Mouse (Mus musculus): ENCODE data around the gene Apip. TPM values are rescaled to one million over a fixed set of nuclear protein-coding genes. Genes with fewer than 3 reads are reported as not detected.

The Apip gene
- total RNA-seq (2018; cell fraction: chromatin; rRNA removed): 10 to 100 TPM in 10 of 26 experiments, 1 to 10 TPM in 16; 3.3 to 15.4 (median 8.9) TPM
- 10 to 100 TPM; 22.6 to 40.3 (median 32.7) TPM for total RNA-seq (2018; cell fraction: cytosol; rRNA removed)
- total RNA-seq (2018; cell fraction: nucleus; rRNA removed): 10 to 100 TPM in 21 of 26 experiments, 1 to 10 TPM in 5; 7.6 to 21.4 (median 13.2) TPM
- polyA plus RNA-seq (2018): 32.0 to 47.5 TPM (median 35.1 TPM) in 3 replicates

DNA sequence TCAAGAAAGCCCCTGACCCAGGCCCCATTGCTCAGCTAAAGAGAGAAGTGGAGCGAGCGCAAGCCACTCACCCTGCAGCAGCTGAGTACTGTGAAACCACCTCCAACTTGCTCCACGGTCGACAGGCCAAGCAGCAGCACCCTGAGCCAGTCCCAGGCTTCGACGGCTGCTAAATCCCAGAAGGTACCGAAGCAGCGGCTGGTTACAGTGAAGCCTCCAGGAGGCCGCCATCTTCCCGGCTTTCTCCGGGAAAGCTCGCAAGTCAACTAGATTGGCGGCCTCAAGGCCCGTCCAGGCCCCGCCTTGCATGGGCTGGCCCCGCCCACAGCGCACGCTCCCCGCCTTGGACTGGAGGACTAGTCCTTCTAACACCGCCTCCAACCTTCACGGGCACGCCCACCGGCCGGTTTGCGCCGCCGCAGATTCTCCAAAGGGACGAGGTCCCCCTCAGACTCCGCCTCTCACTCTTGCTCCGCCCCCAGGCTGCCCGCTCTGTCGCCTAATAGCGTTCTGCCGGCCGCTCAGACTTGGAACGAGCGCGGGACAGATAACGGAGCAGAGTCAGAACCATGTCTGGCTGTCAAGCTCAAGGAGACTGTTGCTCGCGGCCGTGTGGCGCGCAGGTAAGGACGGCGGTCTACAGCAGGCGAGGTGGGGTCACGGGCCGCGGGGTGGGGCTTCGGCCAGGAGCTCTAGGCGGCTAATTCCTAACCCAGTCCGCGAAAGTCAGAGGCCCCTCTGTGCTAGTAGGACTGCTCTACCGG lies at the start of gene Apip, which contains the start of gene Pdhx:
Gene Apip (plus strand): TSS at position 457 of the 764 bp plus-strand sequence.
Gene Pdhx (minus strand): TSS at position 295 of the 764 bp plus-strand sequence.
- peaks cover 82% of the 10 kb centered on the region for H3K79me2 ChIP-seq (ENCODE audit: inconsistent target)
- peak within 1 kb of the TSS; percentile 57 for H3K27ac ChIP-seq
- H3K36me3 ChIP-seq (ENCODE audit: inconsistent target): no peaks in the 10 kb centered on the region
- WGBS (ENCODE audit: missing documents): under 1% methylated on average over 53 of the region's 55 CpGs
- peak within 1 kb of the TSS; percentile 98 for H3K4me3 ChIP-seq (ENCODE audit: inconsistent target)

DNA sequence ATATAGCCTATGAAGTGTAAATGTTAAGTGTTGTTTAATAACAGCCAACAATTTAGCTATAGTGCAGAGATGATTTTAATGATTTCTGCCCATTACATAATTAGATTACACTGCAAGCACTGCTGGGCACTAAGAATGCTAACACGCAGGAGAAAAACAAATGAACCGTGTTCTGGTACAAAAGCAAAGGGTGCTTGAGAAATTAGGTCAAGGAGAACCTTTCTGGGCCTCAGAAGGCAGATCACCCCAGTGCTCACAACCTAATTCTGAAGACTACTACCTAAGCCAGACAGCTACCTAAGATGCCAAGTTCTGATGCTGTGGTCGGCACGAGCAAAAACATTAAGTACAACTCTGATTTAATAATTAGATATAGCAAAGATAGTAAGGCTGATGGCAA lies 35.6 kb upstream of the Apip start:
- Histone ChIP-seq H3K36me3 (ENCODE audit: inconsistent target) (0 out of 2 replicates have a peak, but pooled peaks cover 14% of the 10 kb centered on the region), H3K4me3 (ENCODE audit: inconsistent target) (no peak overlapping the region), H3K27ac (no peak overlapping the region), H3K79me2 (ENCODE audit: inconsistent target) (no peaks in the 10 kb centered on the region)
- WGBS (ENCODE audit: missing documents): 97% methylated on average over 4 of the region's 4 CpGs

DNA sequence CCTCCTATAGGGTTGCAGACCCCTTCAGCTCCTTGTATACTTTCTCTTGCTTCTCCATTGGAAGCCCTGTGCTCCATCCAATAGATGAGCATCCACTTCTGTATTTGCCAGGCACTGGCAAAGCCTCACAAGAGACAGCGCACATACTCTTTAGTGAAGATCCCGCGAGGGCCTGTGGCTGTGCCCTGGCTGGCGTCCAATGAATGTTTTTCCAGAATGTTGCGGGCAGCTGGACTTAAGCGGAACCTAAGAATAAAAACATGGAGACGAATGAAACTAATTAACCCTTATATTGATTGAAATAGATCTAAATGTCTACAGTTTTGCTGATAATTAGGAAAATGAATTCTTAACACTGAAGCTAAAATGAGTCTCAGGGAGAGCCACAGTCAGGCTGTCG lies 32.6 kb upstream of the Apip start:
- WGBS (ENCODE audit: missing documents): 94% methylated on average over 8 of the region's 8 CpGs
- H3K36me3 ChIP-seq (ENCODE audit: inconsistent target): 0 out of 2 replicates have a peak, but pooled peaks cover 10% of the 10 kb centered on the region
- H3K4me3 ChIP-seq (ENCODE audit: inconsistent target): no peak overlapping the region
- no peaks in the 10 kb centered on the region for H3K79me2 ChIP-seq (ENCODE audit: inconsistent target)
- H3K27ac ChIP-seq: no peak overlapping the region

GRCm38 (mm10) chr2:103045286-103045685 lies 28.2 kb upstream of the Apip start:
- 100% methylated on average over 2 of the region's 2 CpGs for WGBS (ENCODE audit: missing documents)

DNA sequence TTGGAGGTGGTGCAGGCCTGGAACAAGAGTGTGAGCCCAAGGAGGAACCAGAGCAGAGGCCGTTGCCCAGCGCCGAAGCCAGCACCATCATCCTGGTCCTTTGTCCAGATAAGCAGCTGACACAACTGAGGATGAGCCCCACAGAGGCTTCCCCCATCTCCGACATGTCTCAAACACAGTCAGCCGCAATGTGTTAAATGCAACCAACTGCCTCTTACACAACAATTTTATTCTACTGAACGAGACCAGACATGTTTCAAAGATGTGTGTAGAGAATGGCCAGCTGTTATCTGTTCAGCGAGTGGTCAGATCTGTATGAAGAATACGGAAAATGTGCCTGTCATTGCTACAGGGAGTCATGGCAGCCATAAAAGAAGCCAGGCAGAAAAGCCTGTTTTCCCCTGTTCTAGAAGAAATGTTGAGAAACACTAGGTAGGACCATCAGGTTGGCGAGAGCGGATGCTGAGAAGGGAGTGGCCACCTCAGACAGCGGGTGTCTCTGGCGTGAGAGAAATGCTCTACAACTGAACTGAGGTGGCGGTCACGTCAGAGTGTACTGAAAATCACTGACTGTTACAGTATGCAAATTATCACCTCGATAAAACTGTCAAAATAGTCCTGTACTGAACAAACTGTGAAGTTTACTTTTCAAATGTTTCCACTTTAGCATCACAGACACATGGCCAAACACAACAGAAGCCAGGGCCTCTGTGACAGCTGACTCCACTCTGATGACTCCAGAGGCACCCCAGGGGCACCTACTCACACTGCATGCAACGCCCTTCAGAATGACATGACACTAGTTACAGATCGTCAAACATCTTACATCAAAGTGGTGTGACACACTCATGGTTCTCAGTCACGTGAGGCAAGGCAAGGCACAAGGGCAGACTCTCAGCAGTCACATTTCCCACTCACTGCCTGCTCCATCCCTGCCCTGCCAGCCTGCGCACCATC lies 21.3 kb upstream of the Apip start:
- Histone ChIP-seq H3K79me2 (ENCODE audit: inconsistent target) (no peaks in the 10 kb centered on the region; the same call in 1 of the 2 replicates), H3K36me3 (ENCODE audit: inconsistent target) (no peaks in the 10 kb centered on the region), H3K4me3 (ENCODE audit: inconsistent target) (no peak overlapping the region), H3K27ac (no peak overlapping the region)
- 93% methylated on average over 19 of the region's 19 CpGs for WGBS (ENCODE audit: missing documents)

More at GRCm38 (mm10) chr2:103045286-103045685, 28.2 kb upstream of the Apip start:
- H3K27ac ChIP-seq: no peak overlapping the region
- H3K4me3 ChIP-seq (ENCODE audit: inconsistent target): no peak overlapping the region
- H3K36me3 ChIP-seq (ENCODE audit: inconsistent target): 0 out of 2 replicates have a peak, but pooled peaks cover 4% of the 10 kb centered on the region
- H3K79me2 ChIP-seq (ENCODE audit: inconsistent target): no peaks in the 10 kb centered on the region; the same call in 1 of the 2 replicates

- Histone ChIP-seq H3K79me2 (ENCODE audit: inconsistent target) (peaks cover 21% of the 10 kb centered on the region), H3K36me3 (ENCODE audit: inconsistent target) (no peaks in the 10 kb centered on the region), H3K4me3 (ENCODE audit: inconsistent target) (no peak overlapping the region), H3K27ac (no peak overlapping the region)
- WGBS (ENCODE audit: missing documents): 91% methylated on average over 6 of the region's 6 CpGs
These were observed 17.7 kb upstream of the Apip start for GRCm38 (mm10) chr2:103055820-103056219.

GRCm38 (mm10) chr2:103058266-103058665 lies 15.2 kb upstream of the Apip start:
- 65% methylated on average over 3 of the region's 3 CpGs for WGBS (ENCODE audit: missing documents)
- Histone ChIP-seq H3K79me2 (ENCODE audit: inconsistent target) (peaks cover 45% of the 10 kb centered on the region), H3K36me3 (ENCODE audit: inconsistent target) (no peaks in the 10 kb centered on the region), H3K27ac (no peak overlapping the region), H3K4me3 (ENCODE audit: inconsistent target) (no peak overlapping the region)

DNA sequence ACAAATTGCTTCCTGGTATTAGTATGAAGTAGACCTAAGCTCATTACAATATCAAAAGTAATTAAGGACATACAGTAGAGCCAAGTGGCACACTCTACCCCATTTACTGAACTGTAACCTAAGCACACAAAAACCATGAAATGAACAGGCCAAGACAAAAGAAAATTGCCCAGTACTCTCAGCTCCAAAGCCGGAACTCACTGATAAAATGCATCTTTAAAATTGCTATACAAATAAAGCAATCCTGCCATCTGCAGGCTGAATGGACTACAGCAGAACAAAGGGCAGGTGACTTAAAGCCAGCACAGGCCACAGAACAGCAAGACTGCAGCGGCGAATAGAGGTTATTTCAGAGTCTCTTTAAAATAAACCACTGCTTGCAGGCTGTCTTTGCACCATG lies 10.6 kb upstream of the Apip start:
- WGBS (ENCODE audit: missing documents): 38% methylated on average over 3 of the region's 3 CpGs
- H3K4me3 ChIP-seq (ENCODE audit: inconsistent target): no peak overlapping the region
- H3K79me2 ChIP-seq (ENCODE audit: inconsistent target): peaks cover 88% of the 10 kb centered on the region
- no peaks in the 10 kb centered on the region for H3K36me3 ChIP-seq (ENCODE audit: inconsistent target)
- no peak overlapping the region for H3K27ac ChIP-seq

DNA sequence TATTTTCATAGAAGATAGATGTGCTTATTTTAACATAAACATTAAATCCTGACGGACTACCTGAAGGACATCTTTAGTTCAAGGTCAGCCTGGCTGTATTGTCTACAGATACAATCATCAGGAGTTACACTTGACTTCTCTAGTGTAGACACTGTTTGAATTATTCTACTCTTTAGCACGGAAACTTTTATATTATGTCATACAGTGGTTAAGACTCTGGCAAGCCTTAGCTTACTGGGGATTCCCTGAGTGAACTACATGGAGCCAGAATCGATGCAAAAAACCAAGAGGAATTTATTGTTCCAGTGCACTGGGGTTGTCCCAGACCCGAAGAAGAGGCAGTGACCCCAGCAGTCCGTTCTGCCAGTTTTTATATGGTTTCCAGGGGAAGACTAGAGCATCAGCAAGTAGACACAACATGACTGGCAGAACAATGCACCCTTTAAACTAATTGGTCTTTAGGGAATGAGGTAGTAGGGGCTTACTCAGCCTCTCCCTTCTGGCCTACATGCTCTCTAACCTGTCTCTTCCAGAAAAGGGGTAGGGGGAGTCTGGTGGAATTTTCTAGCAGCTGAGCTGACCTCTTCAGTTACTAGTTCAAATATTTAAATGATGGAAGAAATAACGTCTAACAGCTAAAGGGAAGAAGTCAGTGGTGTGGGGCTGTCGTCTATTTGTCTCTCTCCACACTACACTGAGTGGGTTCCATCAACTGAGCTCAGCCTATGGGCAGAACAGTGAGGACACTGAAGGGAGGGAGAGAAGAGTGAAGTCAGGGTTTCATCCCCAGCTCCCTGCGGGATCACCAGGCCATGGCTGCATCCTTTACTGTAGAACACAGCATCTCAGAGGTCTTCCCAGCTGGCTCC lies 6.6 kb upstream of the Apip start:
- peaks cover 96% of the 10 kb centered on the region for H3K79me2 ChIP-seq (ENCODE audit: inconsistent target)
- 93% methylated on average over 8 of the region's 8 CpGs for WGBS (ENCODE audit: missing documents)
- H3K4me3 ChIP-seq (ENCODE audit: inconsistent target): no peak overlapping the region
- no peaks in the 10 kb centered on the region for H3K36me3 ChIP-seq (ENCODE audit: inconsistent target)
- H3K27ac ChIP-seq: no peak overlapping the region

- Histone ChIP-seq H3K4me3 (ENCODE audit: inconsistent target) (no peak overlapping the region), H3K79me2 (ENCODE audit: inconsistent target) (peaks cover 96% of the 10 kb centered on the region), H3K36me3 (ENCODE audit: inconsistent target) (no peaks in the 10 kb centered on the region), H3K27ac (no peak overlapping the region)
- 80% methylated on average over 1 of the region's 2 CpGs for WGBS (ENCODE audit: missing documents)
These were observed 5.8 kb upstream of the Apip start for GRCm38 (mm10) chr2:103067552-103068207.

DNA sequence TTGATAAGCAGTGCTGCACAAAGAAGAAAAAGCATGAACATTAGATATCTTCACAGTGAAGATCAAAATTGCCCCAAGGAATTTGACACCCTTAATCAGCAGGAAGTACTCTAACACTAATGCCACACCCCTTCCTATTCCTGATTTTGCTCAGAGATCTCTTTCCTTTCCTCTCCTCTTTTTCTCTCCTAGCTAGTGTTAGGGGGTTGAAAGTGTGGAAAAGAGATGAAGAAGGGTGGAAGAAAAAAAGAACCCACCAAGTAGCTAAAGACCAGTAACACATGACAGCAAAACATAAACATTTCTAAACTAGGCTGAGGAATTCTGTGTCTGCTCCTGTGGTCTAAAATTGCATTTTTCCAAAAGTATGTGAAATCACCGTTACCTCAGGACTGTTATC lies 4.9 kb upstream of the Apip start:
- no peak overlapping the region for H3K4me3 ChIP-seq (ENCODE audit: inconsistent target)
- peaks cover 93% of the 10 kb centered on the region for H3K79me2 ChIP-seq (ENCODE audit: inconsistent target)
- WGBS (ENCODE audit: missing documents): 85% methylated on average over 1 of the region's 1 CpGs
- H3K36me3 ChIP-seq (ENCODE audit: inconsistent target): no peaks in the 10 kb centered on the region
- no peak overlapping the region for H3K27ac ChIP-seq

GRCm38 (mm10) chr2:103069752-103070405 lies 3.6 kb upstream of the Apip start:
- Histone ChIP-seq H3K36me3 (ENCODE audit: inconsistent target) (no peaks in the 10 kb centered on the region), H3K27ac (no peak overlapping the region), H3K79me2 (ENCODE audit: inconsistent target) (peaks cover 87% of the 10 kb centered on the region), H3K4me3 (ENCODE audit: inconsistent target) (no peak overlapping the region)
- WGBS (ENCODE audit: missing documents): 82% methylated on average over 5 of the region's 5 CpGs

DNA sequence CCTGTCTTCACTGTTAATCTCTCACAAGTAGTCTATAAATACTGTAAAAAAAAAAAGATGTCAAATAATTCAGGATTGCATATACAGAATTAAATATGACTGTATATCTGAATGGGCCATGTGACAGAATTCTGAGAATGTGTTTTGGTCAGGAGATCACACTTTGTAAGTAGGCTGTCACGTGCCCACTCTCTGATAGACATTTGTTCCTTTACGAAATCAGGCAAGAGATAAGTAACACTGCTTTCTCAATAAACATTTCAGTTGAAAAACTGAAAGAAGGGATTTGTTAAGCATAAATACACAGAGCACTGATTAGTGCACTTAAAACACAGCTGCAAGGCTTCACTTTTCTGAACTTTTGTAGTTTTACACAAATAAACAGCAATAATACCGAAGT lies 2.9 kb upstream of the Apip start:
- Histone ChIP-seq H3K4me3 (ENCODE audit: inconsistent target) (no peak overlapping the region), H3K79me2 (ENCODE audit: inconsistent target) (peaks cover 87% of the 10 kb centered on the region), H3K36me3 (ENCODE audit: inconsistent target) (no peaks in the 10 kb centered on the region), H3K27ac (no peak overlapping the region)
- WGBS (ENCODE audit: missing documents): 95% methylated on average over 3 of the region's 3 CpGs
